In genomic region chr2:128285457-128285856, GRCm38 (mm10) we compare ENCODE assay signal across 9 mouse cellular contexts.
A peak's percentile ranks its signal among the peaks of the same experiment; 100 is the strongest.
DNase-seq lines count a peak whose midpoint lies in the region; ATAC-seq lines count a peak whose summit lies in the region.
"Had no signal": no experiment of that assay in that cellular context is flagged by ENCODE, and none has a peak within 500 bp of the region (broad histone marks: within the 10 kb centered on the region; RNA-seq: fewer than 3 reads in every experiment).

No protein-coding gene starts in this region.

- intact Hi-C loops in heart, postnatal 10 days (cut with DNase I): no loop called here
- intact Hi-C loops in left cerebral cortex, postnatal 10 days (cut with DNase I): no loop called here

- DNase-seq in heart, adult 11 months: peak; percentile 93
- no peak for DNase-seq in heart, postnatal 10 days
- DNase-seq in left cerebral cortex, postnatal 10 days (ENCODE audit: extremely low spot score in 1 of 2, low spot score in 2 of 2): peak; percentile 31 to 51
- DNase-seq in left cerebral cortex, adult 8-10 months (ENCODE audit: low spot score in 2 of 2): no peak
- DNase-seq in 3134 (ENCODE audit: extremely low read depth, insufficient read length, low spot score): peak; percentile 52
- peak; percentile 58 for DNase-seq in brain, adult 2 months (ENCODE audit: low read depth, low spot score)
- DNase-seq: embryo, embryonic 11 days; thymus, postnatal 14 days had no signal

- ATAC-seq in CD4-positive, CD25-positive, alpha-beta regulatory T cell, adult 4 months: no peak

Comparison
In these comparisons a context has a peak if more than half of its experiments do, and no peak if none do; other contexts are left out.
1. DNase-seq: peak in heart, adult 11 months (single experiment), left cerebral cortex, postnatal 10 days (2 of 2), 3134 (single experiment) and brain, adult 2 months (single experiment); none in heart, postnatal 10 days (0 of 2) and left cerebral cortex, adult 8-10 months (0 of 2).